Mouse (Mus musculus): ENCODE results near the gene Smok3c.

- TF ChIP-seq POLR2A (IDR thresholded peaks at IDR 0.05; ENCODE audit: low read depth, low read length) (no peak), CTCF (IDR thresholded peaks at IDR 0.05; ENCODE audit: extremely low read depth, insufficient read length, insufficient replicate concordance, low read depth, low read length) (peak; percentile 46; the same call in 1 of the 2 replicates)
Measured at GRCm38 (mm10) chr5:138090271-138090670, 37.3 kb downstream of the Smok3c start.
